Mouse (Mus musculus): Measurements from ENCODE around the gene Fndc4.

Gene Fndc4

DNA sequence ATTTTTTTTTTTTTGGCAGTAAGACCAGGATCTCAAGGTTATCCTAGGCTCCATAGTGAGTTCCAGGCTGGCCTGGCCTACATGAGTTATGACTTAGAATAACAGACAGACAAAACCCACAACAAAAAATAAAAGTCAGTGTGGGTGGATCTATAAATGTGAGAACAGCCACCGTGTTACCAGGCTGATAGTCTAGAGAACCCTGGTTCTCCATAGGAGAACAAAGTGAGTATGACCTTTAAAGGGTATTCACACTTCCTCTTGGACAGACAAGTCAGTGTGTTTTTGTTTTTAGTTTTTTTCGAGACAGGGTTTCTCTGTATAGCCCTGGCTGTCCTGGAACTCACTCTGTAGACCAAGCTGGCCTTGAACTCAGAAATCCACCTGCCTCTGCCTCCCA lies 39.9 kb downstream of the Fndc4 start:
- DNase-seq (ENCODE audit: low read depth): no peak

DNA sequence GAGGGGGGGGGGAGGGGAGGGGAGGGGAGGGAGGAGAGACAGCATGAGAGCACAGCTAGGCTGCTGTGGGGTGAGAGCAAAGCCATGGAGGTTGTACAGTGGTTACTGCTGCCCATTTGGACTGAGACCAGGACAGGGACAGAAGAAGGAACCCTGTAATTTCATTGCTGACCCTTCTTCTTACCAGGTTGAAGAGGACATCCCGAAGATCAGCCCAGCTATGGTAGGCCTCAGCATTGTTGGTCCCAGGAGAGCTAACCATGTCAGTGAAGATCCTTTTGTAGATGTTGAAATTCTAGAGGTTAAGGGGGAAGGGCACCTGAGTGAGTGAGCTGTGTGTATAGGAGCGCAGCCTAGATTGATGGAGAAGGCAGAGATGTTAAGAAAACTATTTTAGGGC lies 40.5 kb downstream of the Fndc4 start:
- no peak for DNase-seq (ENCODE audit: low read depth)

DNA sequence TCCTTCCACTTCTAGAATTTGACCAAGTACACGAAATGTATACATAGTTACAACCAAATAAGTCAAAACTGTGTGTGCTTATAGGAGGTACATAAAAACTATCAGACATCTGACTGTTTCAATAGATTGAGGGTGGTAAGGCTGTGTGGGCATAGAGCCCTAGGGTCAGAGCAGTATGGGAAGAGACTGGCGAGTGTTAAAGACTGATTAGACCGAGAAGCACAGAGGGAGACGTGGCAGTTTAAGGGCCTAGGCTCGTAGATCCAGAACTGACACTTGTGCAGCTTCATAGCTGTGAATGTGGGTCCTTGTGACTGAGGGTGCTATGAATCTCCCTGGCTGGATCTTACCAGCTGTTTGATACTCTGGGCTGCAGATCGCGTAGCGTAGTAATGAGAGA lies 41.0 kb downstream of the Fndc4 start:
- DNase-seq (ENCODE audit: low read depth): no peak

DNA sequence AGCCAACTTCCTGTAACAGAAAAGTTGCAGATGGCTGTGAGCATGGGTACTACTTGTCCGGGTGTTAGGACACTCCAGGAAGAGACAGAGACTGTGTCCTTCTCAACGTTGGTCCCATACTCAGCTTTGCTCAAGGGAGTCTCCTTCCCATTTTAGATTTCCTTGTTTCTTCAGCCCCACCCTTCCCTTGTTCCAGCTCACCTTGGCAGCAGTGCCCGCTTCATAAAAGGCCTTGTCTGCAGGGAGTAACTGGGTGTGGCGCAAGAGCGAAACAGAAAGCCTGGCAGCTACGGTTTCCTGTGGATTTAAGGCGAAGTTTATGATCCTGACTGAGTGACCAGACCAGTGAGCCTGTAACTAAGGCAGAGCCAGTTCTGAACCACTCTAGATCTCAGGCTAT lies 41.4 kb downstream of the Fndc4 start:
- peak; percentile 46 for DNase-seq (ENCODE audit: low read depth)

DNA sequence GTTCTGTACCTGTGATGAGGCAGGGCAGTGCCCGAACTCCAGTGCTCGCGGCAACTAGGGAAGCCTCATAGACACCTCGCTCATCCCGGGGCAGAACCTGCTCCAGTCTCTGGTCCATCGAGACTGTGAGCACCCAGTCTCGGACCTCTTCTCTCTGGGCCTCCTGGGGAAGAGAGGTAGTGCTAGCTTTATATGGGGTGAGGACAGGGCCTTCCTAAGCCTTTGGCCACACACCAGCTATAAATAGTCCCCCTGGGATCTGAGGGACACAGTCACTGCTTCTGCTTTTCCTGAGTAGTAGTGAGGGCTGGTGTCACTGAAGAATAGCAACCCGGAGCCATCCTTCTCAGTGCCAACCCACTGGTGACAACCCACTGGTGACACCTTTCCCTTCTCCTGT lies 42.1 kb downstream of the Fndc4 start:
- DNase-seq (ENCODE audit: low read depth): no peak

DNA sequence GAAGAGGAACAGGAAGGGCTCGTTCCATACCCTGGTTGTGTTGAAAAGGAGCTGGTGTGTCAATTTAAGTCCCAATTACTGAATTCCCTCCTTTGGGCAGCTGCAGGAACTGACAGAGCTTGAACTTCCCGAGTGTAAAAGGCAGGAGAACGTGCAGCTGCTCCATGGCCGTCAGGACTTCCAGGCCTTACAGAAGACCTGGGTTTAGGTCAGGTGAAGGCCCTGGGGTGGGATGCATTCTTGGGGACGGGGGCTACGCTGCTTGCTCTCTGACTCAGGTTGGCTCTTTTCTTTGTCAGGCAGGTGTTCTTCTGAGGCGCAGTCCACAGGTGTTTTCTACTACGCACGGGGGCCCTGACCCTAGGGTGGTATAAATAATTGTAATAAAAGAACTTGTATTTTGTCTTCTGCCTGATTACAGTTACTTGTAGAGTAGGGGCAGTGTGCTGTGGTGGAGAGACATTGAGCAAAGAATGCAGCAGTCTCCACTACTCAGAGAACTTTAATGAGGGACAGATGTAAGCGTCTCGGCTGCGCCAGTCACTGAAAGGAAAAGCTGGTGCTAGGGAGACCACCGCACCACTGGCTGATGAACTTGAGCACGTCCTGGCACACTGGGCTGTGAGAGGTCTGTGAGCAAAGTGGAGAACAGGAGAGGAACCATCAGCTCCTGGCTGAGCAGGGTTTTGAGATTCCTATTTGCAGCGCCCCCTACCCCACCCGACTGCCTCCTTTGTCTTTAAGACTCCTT lies 42.9 kb downstream of the Fndc4 start:
- DNase-seq (ENCODE audit: low read depth): no peak

DNA sequence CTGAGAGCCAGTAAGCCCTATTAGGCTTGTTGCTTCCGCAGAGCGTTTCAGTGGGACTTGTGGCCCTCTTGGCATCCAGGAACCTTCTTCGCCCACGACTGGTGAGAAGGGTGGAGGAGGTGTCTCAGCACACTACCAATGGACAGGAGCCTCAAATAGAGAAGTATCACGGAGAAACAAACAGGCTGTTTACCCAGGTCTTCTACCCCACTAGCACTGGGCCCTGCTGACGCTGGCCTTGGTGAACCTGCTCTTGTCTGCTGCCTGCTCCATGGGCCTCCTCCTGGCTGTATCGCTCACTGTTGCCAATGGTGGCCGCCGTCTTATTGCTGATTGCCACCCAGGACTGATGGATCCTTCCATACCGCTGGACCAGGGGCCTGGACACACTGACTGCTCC lies 43.7 kb downstream of the Fndc4 start:
- DNase-seq (ENCODE audit: low read depth): no peak

DNA sequence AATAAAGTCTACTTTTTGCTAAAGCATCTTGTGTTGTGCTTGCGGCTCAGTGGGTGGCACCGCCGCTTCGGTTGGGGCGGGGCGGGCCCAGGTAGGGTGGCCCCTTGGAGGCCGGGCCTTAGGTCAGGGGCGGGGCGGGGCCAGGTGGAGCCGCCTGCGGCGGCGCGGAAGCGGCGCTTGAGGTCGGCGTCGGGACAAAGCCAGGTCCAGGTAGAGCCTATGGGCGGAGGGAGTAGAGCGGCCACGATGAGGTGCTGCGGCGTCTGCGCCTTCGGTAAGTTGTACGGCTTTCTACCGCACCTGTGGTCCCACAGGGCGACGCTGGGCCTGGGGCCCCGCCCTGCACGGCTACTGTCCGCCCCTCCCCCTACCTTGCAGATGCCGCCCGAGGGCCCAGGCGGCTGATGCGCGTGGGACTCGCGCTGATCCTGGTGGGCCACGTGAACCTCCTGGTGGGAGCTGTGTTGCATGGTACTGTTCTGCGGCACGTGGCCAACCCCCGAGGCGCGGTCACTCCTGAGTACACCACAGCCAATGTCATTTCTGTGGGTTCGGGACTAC lies 44.3 kb downstream of the Fndc4 start, which contains the start of gene Krtcap3:
Gene Krtcap3 (plus strand): TSS at position 151 of the 561 bp plus-strand sequence.
- DNase-seq (ENCODE audit: low read depth): no peak

DNA sequence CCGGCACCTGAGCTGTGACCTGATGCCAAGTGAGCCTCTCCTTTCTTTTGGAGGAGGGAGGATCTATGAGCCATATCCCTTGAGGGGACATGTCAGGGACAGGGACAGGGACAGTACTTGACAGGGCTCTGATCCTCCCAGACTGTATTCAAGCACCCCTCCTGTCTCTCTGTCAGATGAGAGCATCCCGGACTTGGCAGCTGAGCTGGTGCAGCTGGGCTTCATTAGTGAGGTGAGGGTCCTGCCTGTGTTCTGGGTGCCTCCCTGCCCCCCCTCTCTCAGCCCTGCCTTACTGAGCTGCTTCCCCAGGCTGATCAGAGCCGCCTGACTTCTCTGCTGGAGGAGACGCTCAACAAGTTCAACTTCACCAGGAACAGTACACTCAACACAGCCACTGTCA lies 45.2 kb downstream of the Fndc4 start:
- DNase-seq (ENCODE audit: low read depth): no peak

Measured in fibroblast of lung, adult 2 months (primary cell).